Comparison of ENCODE assay signal across 11 mouse cellular contexts in the genomic region with DNA sequence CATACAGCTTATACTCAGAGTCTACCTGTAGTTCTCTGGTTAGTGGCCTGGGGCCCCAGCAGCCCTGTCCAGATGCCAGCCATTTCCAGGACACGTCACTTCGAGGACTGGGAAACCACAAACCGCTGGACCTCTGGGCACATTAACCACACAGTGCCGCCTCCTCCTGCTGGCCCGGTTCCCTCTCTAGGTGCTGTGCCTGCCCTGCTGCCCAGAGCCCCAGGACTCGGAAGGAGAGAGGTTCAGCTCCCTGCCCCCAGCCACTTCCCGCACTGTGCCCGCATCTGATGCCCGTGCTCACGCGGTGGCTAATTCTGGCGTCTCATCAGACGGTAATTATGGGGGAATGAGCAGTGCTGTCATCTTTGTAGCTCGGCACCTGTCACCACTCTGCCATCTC. TPM values are rescaled to one million over a fixed set of nuclear protein-coding genes. Genes with fewer than 3 reads are reported as not detected.
DNase-seq lines count a peak whose midpoint lies in the region; TF ChIP-seq lines count a peak whose summit lies in the region.
"Had no signal": no experiment of that assay in that cellular context is flagged by ENCODE, and none has a peak within 500 bp of the region (broad histone marks: within the 10 kb centered on the region; RNA-seq: fewer than 3 reads in every experiment).

No protein-coding gene starts in this region.

- H3K27ac ChIP-seq in left cerebral cortex, adult 2 months: peak overlapping the region; percentile 61; the same call in 1 of the 2 replicates

- no peak overlapping the region for H3K4me3 ChIP-seq in left cerebral cortex, adult 2 months

- no peak for TF ChIP-seq CTCF in left cerebral cortex, adult 2 months (IDR thresholded peaks at IDR 0.05)

- intact Hi-C loops in left cerebral cortex, adult 2 months (cut with DNase I): no loop called here

- peak; percentile 63 for DNase-seq in cerebellum, adult 9-11 months
- DNase-seq in cerebellum, adult 11-12 months: no peak
- DNase-seq in left cerebral cortex, adult 2 months (ENCODE audit: extremely low spot score in 1 of 2, low spot score in 2 of 2): no peak
- no peak for DNase-seq in left cerebral cortex, adult 9 months (ENCODE audit: low spot score in 2 of 2)
- peak; percentile 67 for DNase-seq in Muller cell, postnatal 12 days (ENCODE audit: inconsistent ontology term)
- DNase-seq in kidney, postnatal 25 days: peak; percentile 32 to 70
- DNase-seq in urinary bladder, postnatal 14 days (ENCODE audit: low spot score): no peak
- no peak for DNase-seq in gastrocnemius, adult 18-20 months (ENCODE audit: low spot score)
- DNase-seq: heart, postnatal 36 days; layer of hippocampus, adult 9-11 months; liver had no signal

RNA-seq across cellular contexts. Expression of gene Srcin1, which starts 12.3 kb away (rescaled TPM):
- total RNA-seq in left cerebral cortex, adult 2 months (2021): 100 to 1,000 TPM; 308 to 318 TPM
- 1 to 10 TPM; 1.3 to 1.9 TPM for total RNA-seq in gastrocnemius, adult 18-20 months (2021)

Comparison
In these comparisons a context has a peak if more than half of its experiments do, and no peak if none do; other contexts are left out.
1. DNase-seq: peak in cerebellum, adult 9-11 months (single experiment), Muller cell, postnatal 12 days (single experiment) and kidney, postnatal 25 days (2 of 2); none in cerebellum, adult 11-12 months (single experiment), left cerebral cortex, adult 2 months (0 of 2), left cerebral cortex, adult 9 months (0 of 2), urinary bladder, postnatal 14 days (single experiment) and gastrocnemius, adult 18-20 months (single experiment).
2. RNA of gene Srcin1, which starts 12.3 kb away (total RNA-seq): 308 to 318 TPM in left cerebral cortex, adult 2 months; 1.3 to 1.9 TPM in gastrocnemius, adult 18-20 months; every median in the first group is over 100 times any median in the second.